Mouse (Mus musculus): ENCODE results near the gene Actn2.

DNA sequence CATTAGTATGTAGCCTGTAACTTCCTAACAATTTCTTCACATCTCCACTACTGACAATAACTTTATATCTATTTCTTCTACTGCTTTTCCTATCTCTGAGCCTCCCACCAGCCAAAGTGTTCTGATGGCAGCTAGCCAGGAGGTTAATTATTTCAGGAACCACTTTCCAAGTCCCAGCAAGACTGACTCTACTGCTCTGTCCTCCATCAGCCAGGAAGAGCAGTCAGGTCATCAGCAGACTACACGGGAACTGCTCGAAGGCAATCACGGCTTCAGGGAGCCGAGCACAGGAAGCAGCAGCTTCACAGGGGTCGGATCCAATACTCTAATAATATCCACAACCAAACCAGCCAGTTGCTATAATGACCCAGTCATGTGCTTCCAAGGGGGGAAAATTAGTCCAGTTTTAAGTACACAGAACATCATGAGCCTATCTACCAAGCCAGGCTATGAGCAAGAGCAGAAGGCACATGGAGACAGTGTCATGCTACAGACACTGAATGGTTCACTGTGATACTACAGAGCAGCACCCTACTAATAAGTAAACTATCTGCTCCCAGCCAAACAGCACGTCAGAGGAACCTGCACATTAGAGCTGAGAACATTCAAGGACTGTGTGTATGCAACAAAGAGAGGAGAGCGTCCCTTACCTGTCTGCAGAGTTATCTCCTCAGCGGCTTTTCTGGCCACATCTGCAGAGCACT lies 91.2 kb downstream of the Actn2 start:
- TF ChIP-seq CTCF (IDR thresholded peaks at IDR 0.05; ENCODE audit: low read depth, low read length) (no peak), POLR2A (IDR thresholded peaks at IDR 0.05; ENCODE audit: borderline replicate concordance, low read depth, low read length) (no peak)
